Mouse (Mus musculus) bone marrow, adult 2 months (tissue): ENCODE data around the gene Dcakd. TPM values are rescaled to one million over a fixed set of nuclear protein-coding genes. Genes with fewer than 3 reads are reported as not detected.
A peak's percentile ranks its signal among the peaks of the same experiment; 100 is the strongest.

Source experiments
- H3K27ac ChIP-seq: fragments of 200-500 bp; 2 replicates; pipeline ENCODE4 v1.5.1; 2012; ENCODE audit warnings: low read depth, mild to moderate bottlenecking, control low read depth, inconsistent platforms, low read length; ENCODE audit not compliant: control insufficient read depth, poor library complexity, insufficient read depth
- H3K4me1 ChIP-seq: fragments of 200-500 bp; 2 replicates; pipeline ENCODE4 v1.6.1; 2011; ENCODE audit warnings: low read length; ENCODE audit not compliant: control insufficient read depth, insufficient read depth
- H3K4me3 ChIP-seq: fragments of 200-500 bp; replicated peaks from 2 replicates; pipeline ENCODE3; 2011; ENCODE audit warnings: mild to moderate bottlenecking, low read depth, low read length, control low read depth; ENCODE audit not compliant: control insufficient read depth
- CTCF ChIP-seq: fragments of 200-500 bp; IDR thresholded peaks from 2 replicates; pipeline ENCODE4 v1.5.1; 2011; ENCODE audit warnings: low read length, control low read depth; ENCODE audit not compliant: control insufficient read depth, insufficient read depth
- POLR2A ChIP-seq: fragments of 200-500 bp; IDR thresholded peaks from 2 replicates; pipeline ENCODE4 v1.6.1; 2011; ENCODE audit warnings: low read depth, mild to moderate bottlenecking, control low read depth, low read length, borderline replicate concordance; ENCODE audit not compliant: control insufficient read depth
- WGBS: fragments of 180-500 bp; shearing (Covaris S2); methylation state at CpG from one replicate; pipeline ENCODE4 v1.1.7; 2018; 5-methylcytosine and 5-hydroxymethylcytosine counted together
- polyA plus RNA-seq: library from polyadenylated mRNA; stranded (reverse); fragments of >200 nt; gene quantifications from 2 replicates; pipeline ENCODE4 v1.2.4, GENCODE M21; 2011; ENCODE audit warnings: low replicate concordance; ENCODE audit not compliant: missing spikeins, insufficient read depth, insufficient read length

Dcakd gene
- polyA plus RNA-seq, 1 experiment, result 13.9 TPM

- Histone ChIP-seq H3K4me3 (no peak overlapping the region), H3K27ac (no peak overlapping the region; the same call in 1 of the 2 replicates), H3K4me1 (no peaks in the 10 kb centered on the region)
- TF ChIP-seq CTCF, result no peak
- TF ChIP-seq POLR2A, result no peak
- 38% methylated on average over 14 of the region's 14 CpGs for WGBS
Measured at GRCm38 (mm10) chr11:102998577-102999316, 29.4 kb downstream of the Dcakd start.

GRCm38 (mm10) chr11:102998254-102998576 lies 29.9 kb downstream of the Dcakd start:
- no peak for TF ChIP-seq POLR2A
- TF ChIP-seq CTCF, result no peak
- Histone ChIP-seq H3K4me3 (no peak overlapping the region), H3K27ac (no peak overlapping the region; the same call in 1 of the 2 replicates), H3K4me1 (no peaks in the 10 kb centered on the region)
- 66% methylated on average over 7 of the region's 7 CpGs for WGBS

- 91% methylated on average over 12 of the region's 12 CpGs for WGBS
- Histone ChIP-seq H3K4me3 (no peak overlapping the region), H3K4me1 (no peaks in the 10 kb centered on the region), H3K27ac (no peak overlapping the region)
- no peak for TF ChIP-seq POLR2A
- TF ChIP-seq CTCF, result no peak
Measured at GRCm38 (mm10) chr11:102996991-102997770, 31.0 kb downstream of the Dcakd start.

- TF ChIP-seq CTCF (no peak), POLR2A (no peak)
- no peak overlapping the region for H3K4me3 ChIP-seq
- 83% methylated on average over 7 of the region's 7 CpGs for WGBS
- no peak overlapping the region for H3K27ac ChIP-seq
- no peaks in the 10 kb centered on the region for H3K4me1 ChIP-seq
Measured at GRCm38 (mm10) chr11:102996385-102996784, 31.7 kb downstream of the Dcakd start.

GRCm38 (mm10) chr11:102994952-102995351 lies 33.2 kb downstream of the Dcakd start:
- Histone ChIP-seq H3K4me1 (no peaks in the 10 kb centered on the region), H3K27ac (no peak overlapping the region), H3K4me3 (no peak overlapping the region)
- TF ChIP-seq CTCF, result no peak
- WGBS, result 87% methylated on average over 18 of the region's 18 CpGs

- WGBS, result 69% methylated on average over 17 of the region's 17 CpGs
- TF ChIP-seq POLR2A (no peak), CTCF (no peak)
- no peak overlapping the region for H3K4me3 ChIP-seq
- H3K4me1 ChIP-seq, result no peaks in the 10 kb centered on the region
- no peak overlapping the region; the same call in 1 of the 2 replicates for H3K27ac ChIP-seq
Measured at GRCm38 (mm10) chr11:102993420-102994029, 34.6 kb downstream of the Dcakd start.

GRCm38 (mm10) chr11:102992940-102993339 lies 35.2 kb downstream of the Dcakd start:
- H3K4me3 ChIP-seq, result no peak overlapping the region
- TF ChIP-seq POLR2A (no peak), CTCF (peak; percentile 93)
- H3K27ac ChIP-seq, result no peak overlapping the region; the same call in 1 of the 2 replicates
- no peaks in the 10 kb centered on the region for H3K4me1 ChIP-seq
- WGBS, result 21% methylated on average over 5 of the region's 5 CpGs

GRCm38 (mm10) chr11:102991681-102992080 lies 36.5 kb downstream of the Dcakd start:
- TF ChIP-seq CTCF (no peak), POLR2A (no peak)
- Histone ChIP-seq H3K4me3 (no peak overlapping the region), H3K27ac (no peak overlapping the region), H3K4me1 (no peaks in the 10 kb centered on the region)
- WGBS, result 5% methylated on average over 16 of the region's 16 CpGs
